Mouse (Mus musculus): Measurements from ENCODE around the gene Cd53.

The Cd53 gene

GRCm38 (mm10) chr3:106789930-106790329 lies at the start of gene Cd53:
Gene Cd53, minus strand, starts transcription at chr3:106790149.
- no peak for DNase-seq

GRCm38 (mm10) chr3:106832107-106832506 lies 42.2 kb upstream of the Cd53 start:
- DNase-seq = no peak

GRCm38 (mm10) chr3:106826187-106826586 lies 36.2 kb upstream of the Cd53 start, which contains the start of gene Olfr266:
Gene Olfr266, minus strand, starts transcription at chr3:106826287.
- DNase-seq = no peak

GRCm38 (mm10) chr3:106817676-106818075 lies 27.7 kb upstream of the Cd53 start:
- no peak for DNase-seq

GRCm38 (mm10) chr3:106808972-106809695 lies 19.2 kb upstream of the Cd53 start:
- no peak for DNase-seq

- no peak for DNase-seq
These were observed 8.1 kb upstream of the Cd53 start for GRCm38 (mm10) chr3:106798079-106798478.

GRCm38 (mm10) chr3:106788440-106788887 lies 1.5 kb downstream of the Cd53 start:
- DNase-seq = peak in 1 of 2 experiments; percentile 6

- no peak for DNase-seq
These were observed 2.0 kb downstream of the Cd53 start for GRCm38 (mm10) chr3:106787972-106788371.

- peak in 1 of 2 experiments; percentile 14 for DNase-seq
These were observed 4.8 kb downstream of the Cd53 start for GRCm38 (mm10) chr3:106785130-106785529.

GRCm38 (mm10) chr3:106771834-106772233 lies 18.1 kb downstream of the Cd53 start:
- DNase-seq = no peak

GRCm38 (mm10) chr3:106755898-106756297 lies 34.1 kb downstream of the Cd53 start:
- DNase-seq = no peak

GRCm38 (mm10) chr3:106722028-106722945 lies 67.7 kb downstream of the Cd53 start:
- peak; percentile 86 to 89 for DNase-seq

GRCm38 (mm10) chr3:106721397-106722027 lies 68.4 kb downstream of the Cd53 start:
- DNase-seq = peak; percentile 93 to 97
